Mouse (Mus musculus) olfactory bulb, adult 2 months (tissue): ENCODE results near the gene Glt8d2.

Experiments used
- CTCF ChIP-seq: fragments of 200-500 bp; IDR thresholded peaks from 2 replicates; pipeline ENCODE4 v1.5.1; 2012; ENCODE audit warnings: low read depth, mild to moderate bottlenecking, low read length, moderate library complexity; ENCODE audit not compliant: insufficient read depth
- POLR2A ChIP-seq: fragments of 200-500 bp; IDR thresholded peaks from 2 replicates; pipeline ENCODE4 v1.6.1; 2012; ENCODE audit warnings: mild to moderate bottlenecking, low read depth, low read length, moderate library complexity; ENCODE audit not compliant: insufficient read depth

DNA sequence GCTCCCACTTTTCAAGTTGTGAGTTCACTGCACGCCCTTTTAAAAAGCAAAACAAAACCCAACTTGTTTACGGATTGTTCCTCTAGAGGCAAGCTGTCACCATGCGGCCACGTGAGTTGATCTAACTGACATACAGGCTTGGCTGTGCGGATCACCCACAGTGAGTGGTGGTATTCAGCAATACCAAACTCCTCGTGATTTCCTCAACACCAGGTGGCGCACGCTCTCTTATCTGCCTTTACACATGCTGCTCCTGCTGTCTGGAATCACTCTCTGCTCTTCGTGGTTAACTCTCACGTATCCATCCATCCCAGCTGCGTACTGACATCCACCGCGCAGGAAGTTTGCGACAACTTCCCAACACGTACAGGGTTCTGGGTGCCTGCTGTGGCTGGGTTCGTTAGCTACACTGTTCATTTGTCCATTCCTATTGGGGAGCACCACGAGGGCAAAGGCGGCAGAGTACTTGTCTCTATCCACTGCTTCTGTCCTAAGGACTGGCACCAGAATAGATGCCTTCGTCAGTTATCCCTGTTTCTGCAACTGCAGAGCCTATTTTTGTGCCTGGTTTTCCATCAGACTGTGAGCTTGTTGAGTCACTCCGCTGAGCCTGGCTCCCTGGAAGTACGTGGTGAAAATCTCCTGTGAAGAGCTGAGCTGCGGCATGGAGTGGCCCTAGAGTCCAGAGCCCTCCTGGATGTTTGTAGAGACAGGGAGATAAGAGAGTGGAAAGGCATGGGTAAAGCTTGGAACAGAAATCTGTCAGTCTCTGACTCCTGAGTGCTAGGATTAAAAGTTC lies 23.8 kb downstream of the Glt8d2 start:
- TF ChIP-seq CTCF, result peak; percentile 60; the same call in 1 of the 2 replicates
- TF ChIP-seq POLR2A, result no peak
